Mouse (Mus musculus) brain, embryonic 14.5 days (tissue): ENCODE measurements around the gene G0s2. TPM values are rescaled to one million over a fixed set of nuclear protein-coding genes. Genes with fewer than 3 reads are reported as not detected.
A peak's percentile ranks its signal among the peaks of the same experiment; 100 is the strongest.
"Not testable (repeated sequence)": the region's sequence is repeated elsewhere in the genome, so short reads cannot be mapped to it uniquely, and the experiment has no call there.

Experiments used
- DNase-seq: peaks from one replicate; pipeline ENCODE4 v3.0.0-alpha.2; 2011; ENCODE audit warnings: low read depth
- CTCF ChIP-seq: fragments of 200-500 bp; IDR thresholded peaks from 2 replicates; pipeline ENCODE4 v1.5.1; 2012; ENCODE audit warnings: inconsistent platforms, mild to moderate bottlenecking, moderate library complexity, borderline replicate concordance; ENCODE audit not compliant: insufficient read depth, insufficient read length; ENCODE audit errors: extremely low read depth
- POLR2A ChIP-seq: fragments of 200-500 bp; IDR thresholded peaks from 2 replicates; pipeline ENCODE4 v1.6.1; 2012; ENCODE audit warnings: mild to moderate bottlenecking, inconsistent platforms, borderline replicate concordance; ENCODE audit not compliant: poor library complexity, insufficient read depth, insufficient read length, severe bottlenecking; ENCODE audit errors: extremely low read depth
- polyA plus RNA-seq: library from polyadenylated mRNA; depleted of rRNA; stranded (reverse); fragments of >200 nt; gene quantifications from 2 replicates; pipeline ENCODE4 v1.2.3, GENCODE M21; 2012

G0s2 gene
- polyA plus RNA-seq, 1 experiment = 7.3 TPM

- no peak for DNase-seq
- TF ChIP-seq POLR2A (no peak), CTCF (no peak)
These were observed 11.0 kb downstream of the G0s2 start for GRCm38 (mm10) chr1:193261897-193262548.

- TF ChIP-seq CTCF = no peak
- no peak for DNase-seq
These were observed 13.5 kb downstream of the G0s2 start for GRCm38 (mm10) chr1:193259559-193259958.

- DNase-seq = peak; percentile 53
- TF ChIP-seq POLR2A = no peak
- no peak for TF ChIP-seq CTCF
These were observed 16.4 kb downstream of the G0s2 start for GRCm38 (mm10) chr1:193256621-193257098.

- DNase-seq = no peak
- TF ChIP-seq CTCF = no peak
- no peak for TF ChIP-seq POLR2A
These were observed 16.8 kb downstream of the G0s2 start for GRCm38 (mm10) chr1:193256289-193256577.

- peak; percentile 82 for DNase-seq
- TF ChIP-seq POLR2A (no peak), CTCF (peak; percentile 59; the same call in 1 of the 2 replicates)
These were observed 17.3 kb downstream of the G0s2 start for GRCm38 (mm10) chr1:193255488-193256288.

GRCm38 (mm10) chr1:193255032-193255431, 18.0 kb downstream of the G0s2 start:
- no peak for TF ChIP-seq POLR2A
- no peak for TF ChIP-seq CTCF
- DNase-seq = no peak

GRCm38 (mm10) chr1:193253895-193254294, 19.1 kb downstream of the G0s2 start:
- not testable (repeated sequence) for DNase-seq

- DNase-seq = no peak
These were observed 20.4 kb downstream of the G0s2 start for GRCm38 (mm10) chr1:193252616-193253015.

GRCm38 (mm10) chr1:193251386-193251785, 21.6 kb downstream of the G0s2 start:
- no peak for DNase-seq
- TF ChIP-seq POLR2A = no peak
- no peak for TF ChIP-seq CTCF

More at GRCm38 (mm10) chr1:193252616-193253015, 20.4 kb downstream of the G0s2 start:
- TF ChIP-seq CTCF (no peak), POLR2A (no peak)

GRCm38 (mm10) chr1:193250026-193250425, 23.0 kb downstream of the G0s2 start:
- no peak for TF ChIP-seq POLR2A
- TF ChIP-seq CTCF = no peak
- DNase-seq = no peak

- TF ChIP-seq POLR2A (no peak), CTCF (no peak)
- DNase-seq = peak; percentile 49
These were observed 28.8 kb downstream of the G0s2 start for GRCm38 (mm10) chr1:193244235-193244634.

- DNase-seq = peak; percentile 57
- TF ChIP-seq POLR2A = no peak
- TF ChIP-seq CTCF = no peak
These were observed 29.3 kb downstream of the G0s2 start for GRCm38 (mm10) chr1:193243571-193244193.

GRCm38 (mm10) chr1:193242863-193243262, 30.2 kb downstream of the G0s2 start:
- TF ChIP-seq CTCF (no peak), POLR2A (no peak)
- DNase-seq = no peak
